Mouse (Mus musculus): ENCODE data around the gene Ahr. TPM values are rescaled to one million over a fixed set of nuclear protein-coding genes. Genes with fewer than 3 reads are reported as not detected.

Gene Ahr
- total and polyA plus RNA-seq, 3 experiments: 0.11 TPM; not detected in 2

DNA sequence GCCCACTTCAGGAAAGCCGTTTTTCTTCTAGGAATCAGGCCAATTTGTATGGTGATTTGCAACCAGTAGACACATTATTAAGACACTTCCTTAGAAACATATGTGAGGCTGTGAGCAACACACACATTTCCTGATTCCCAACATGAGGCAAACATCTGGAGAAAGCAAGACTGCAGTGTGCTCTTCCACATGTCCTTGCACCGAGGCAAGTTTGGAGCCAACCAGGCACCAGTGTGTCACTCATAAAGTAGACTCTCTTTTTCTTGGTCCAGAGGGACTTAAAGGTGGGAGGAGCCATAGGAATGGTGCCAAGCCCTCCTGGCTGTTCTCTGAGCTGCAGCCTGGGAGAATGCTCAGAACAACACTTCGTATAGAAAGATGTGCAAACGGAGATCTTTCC lies 39.6 kb downstream of the Ahr start:
- Histone ChIP-seq H3K36me3 (replicated peaks) (no peaks in the 10 kb centered on the region), H3K27me3 (ENCODE audit: insufficient read depth, low read length) (no peaks in the 10 kb centered on the region), H3K9me3 (replicated peaks) (peaks cover 10% of the 10 kb centered on the region), H3K4me1 (ENCODE audit: insufficient read depth, low read depth, low read length) (no peaks in the 10 kb centered on the region), H3K4me3 (ENCODE audit: low read depth, low read length) (no peak overlapping the region)
- no peak for DNase-seq (ENCODE audit: low spot score)
- no peak for TF ChIP-seq GATA2 (IDR thresholded peaks at IDR 0.05; ENCODE audit: borderline replicate concordance, low read depth, low read length)
- no peak for TF ChIP-seq GATA1 (IDR thresholded peaks at IDR 0.05; ENCODE audit: borderline replicate concordance, low read length)
- no peak for ATAC-seq (ENCODE audit: extremely low read depth, insufficient number of reproducible peaks, low FRiP score, poor library complexity, severe bottlenecking)

DNA sequence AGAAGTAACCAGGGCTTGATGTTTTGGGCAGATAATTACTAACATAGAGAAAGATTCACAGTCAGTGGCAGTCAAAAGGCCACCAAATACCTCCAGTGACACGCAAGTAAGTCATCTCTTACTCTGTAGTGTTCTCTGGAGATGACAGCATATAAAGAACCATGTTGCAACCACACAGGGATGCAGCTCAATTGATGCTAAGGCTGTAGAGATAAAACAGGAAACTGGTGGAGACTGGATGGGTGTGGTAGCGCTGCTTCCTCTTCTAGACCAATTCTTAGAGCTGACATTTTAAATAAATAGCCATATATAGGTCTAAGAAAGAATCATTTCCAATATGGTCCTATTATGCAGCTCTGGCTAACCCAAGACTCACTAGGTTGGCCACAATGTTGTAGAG lies 54.1 kb downstream of the Ahr start:
- no peaks in the 10 kb centered on the region for H3K27me3 ChIP-seq (ENCODE audit: insufficient read depth, low read length)
- no peaks in the 10 kb centered on the region for H3K36me3 ChIP-seq (replicated peaks)
- H3K4me3 ChIP-seq (ENCODE audit: low read depth, low read length): no peak overlapping the region
- no peak for ATAC-seq (ENCODE audit: extremely low read depth, insufficient number of reproducible peaks, low FRiP score, poor library complexity, severe bottlenecking)
- DNase-seq (ENCODE audit: low spot score): no peak
- H3K9me3 ChIP-seq (replicated peaks): peaks cover 8% of the 10 kb centered on the region
- no peak for TF ChIP-seq GATA2 (IDR thresholded peaks at IDR 0.05; ENCODE audit: borderline replicate concordance, low read depth, low read length)
- TF ChIP-seq GATA1 (IDR thresholded peaks at IDR 0.05; ENCODE audit: borderline replicate concordance, low read length): no peak
- no peak for TF ChIP-seq CTCF (IDR thresholded peaks at IDR 0.05; ENCODE audit: low read depth, low read length)
- TF ChIP-seq TAL1 (conservative IDR thresholded peaks at IDR 0.05; ENCODE audit: low read depth, low read length): no peak
- TF ChIP-seq POLR2AphosphoS5 (IDR thresholded peaks at IDR 0.05; ENCODE audit: insufficient replicate concordance, low read depth, low read length): no peak
- H3K4me1 ChIP-seq (ENCODE audit: insufficient read depth, low read depth, low read length): no peaks in the 10 kb centered on the region

DNA sequence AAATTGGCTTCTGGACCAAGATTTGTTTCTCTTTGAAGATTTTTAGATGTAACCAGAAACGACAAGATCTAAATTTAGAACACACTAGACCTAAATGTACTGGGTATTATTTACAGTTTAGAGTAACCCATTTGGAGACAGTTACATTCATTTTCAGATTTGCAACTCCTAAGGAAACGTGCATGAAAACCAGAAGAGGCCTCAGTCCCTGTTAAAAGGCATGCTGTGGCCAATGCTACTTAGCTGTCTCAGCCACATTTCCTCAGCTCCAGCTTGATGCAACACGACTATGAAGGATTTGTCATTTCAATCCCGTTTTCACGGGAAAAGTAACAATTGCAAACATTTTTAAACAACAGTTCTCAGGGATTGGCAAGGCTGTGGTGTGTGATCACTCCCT lies 55.9 kb downstream of the Ahr start:
- Histone ChIP-seq H3K9me3 (replicated peaks) (peaks cover 3% of the 10 kb centered on the region; the same call in 1 of the 2 replicates), H3K4me3 (ENCODE audit: low read depth, low read length) (no peak overlapping the region), H3K36me3 (replicated peaks) (no peaks in the 10 kb centered on the region), H3K4me1 (ENCODE audit: insufficient read depth, low read depth, low read length) (no peaks in the 10 kb centered on the region), H3K27me3 (ENCODE audit: insufficient read depth, low read length) (no peaks in the 10 kb centered on the region)
- DNase-seq (ENCODE audit: low spot score): no peak
- ATAC-seq (ENCODE audit: extremely low read depth, insufficient number of reproducible peaks, low FRiP score, poor library complexity, severe bottlenecking): no peak
- TF ChIP-seq GATA2 (IDR thresholded peaks at IDR 0.05; ENCODE audit: borderline replicate concordance, low read depth, low read length): no peak
- no peak for TF ChIP-seq CTCF (IDR thresholded peaks at IDR 0.05; ENCODE audit: low read depth, low read length)
- no peak for TF ChIP-seq GATA1 (IDR thresholded peaks at IDR 0.05; ENCODE audit: borderline replicate concordance, low read length)
- no peak for TF ChIP-seq POLR2AphosphoS5 (IDR thresholded peaks at IDR 0.05; ENCODE audit: insufficient replicate concordance, low read depth, low read length)
- no peak for TF ChIP-seq TAL1 (conservative IDR thresholded peaks at IDR 0.05; ENCODE audit: low read depth, low read length)

DNA sequence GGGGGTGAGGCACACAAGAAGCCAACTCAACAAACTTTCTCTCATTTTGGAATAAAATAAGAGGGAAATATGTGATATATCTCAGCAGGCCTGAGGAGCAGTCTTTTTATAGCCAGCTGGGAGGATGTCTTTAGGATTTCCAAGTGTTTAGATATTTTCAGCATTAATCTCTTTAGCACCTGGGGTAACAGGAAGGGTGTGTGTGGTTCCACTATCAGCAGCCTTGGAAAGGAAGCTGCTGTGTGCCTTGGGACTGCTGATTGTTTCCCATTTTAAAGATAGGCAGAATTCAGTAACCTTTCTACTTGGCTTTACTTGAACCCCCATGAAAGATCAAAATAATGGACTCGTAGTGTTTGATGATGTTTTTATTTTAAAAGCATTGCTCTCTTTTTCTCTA lies 71.4 kb downstream of the Ahr start:
- DNase-seq (ENCODE audit: low spot score): no peak
- Histone ChIP-seq H3K36me3 (replicated peaks) (no peaks in the 10 kb centered on the region), H3K27me3 (ENCODE audit: insufficient read depth, low read length) (no peaks in the 10 kb centered on the region), H3K4me3 (ENCODE audit: low read depth, low read length) (no peak overlapping the region), H3K9me3 (replicated peaks) (peaks cover 11% of the 10 kb centered on the region; the same call in 1 of the 2 replicates), H3K4me1 (ENCODE audit: insufficient read depth, low read depth, low read length) (no peaks in the 10 kb centered on the region)
- ATAC-seq (ENCODE audit: extremely low read depth, insufficient number of reproducible peaks, low FRiP score, poor library complexity, severe bottlenecking): no peak
- TF ChIP-seq GATA1 (IDR thresholded peaks at IDR 0.05; ENCODE audit: borderline replicate concordance, low read length) (no peak), GATA2 (IDR thresholded peaks at IDR 0.05; ENCODE audit: borderline replicate concordance, low read depth, low read length) (no peak), CTCF (IDR thresholded peaks at IDR 0.05; ENCODE audit: low read depth, low read length) (no peak), POLR2AphosphoS5 (IDR thresholded peaks at IDR 0.05; ENCODE audit: insufficient replicate concordance, low read depth, low read length) (no peak), TAL1 (conservative IDR thresholded peaks at IDR 0.05; ENCODE audit: low read depth, low read length) (no peak)

DNA sequence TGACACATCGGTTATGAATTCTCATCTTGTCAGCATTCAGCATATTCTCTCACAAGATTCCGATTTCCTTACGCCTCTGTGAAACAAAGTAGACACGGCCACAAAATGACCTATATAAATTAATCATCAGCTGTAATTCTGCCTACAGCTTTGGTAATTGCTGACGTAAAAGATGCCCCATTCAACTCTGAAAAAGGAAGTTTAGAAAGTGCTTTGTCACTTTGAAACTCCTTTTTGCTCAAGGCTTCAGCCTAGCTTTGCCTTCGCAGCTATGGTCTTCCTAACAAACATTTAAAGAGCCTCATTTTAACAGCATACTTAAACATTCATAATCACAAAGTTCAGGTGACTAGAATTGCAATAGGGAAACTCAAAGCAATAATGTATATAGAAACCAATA lies 72.2 kb downstream of the Ahr start:
- Histone ChIP-seq H3K4me3 (ENCODE audit: low read depth, low read length) (no peak overlapping the region), H3K9me3 (replicated peaks) (peaks cover 11% of the 10 kb centered on the region; the same call in 1 of the 2 replicates), H3K27me3 (ENCODE audit: insufficient read depth, low read length) (no peaks in the 10 kb centered on the region), H3K4me1 (ENCODE audit: insufficient read depth, low read depth, low read length) (no peaks in the 10 kb centered on the region), H3K36me3 (replicated peaks) (no peaks in the 10 kb centered on the region)
- ATAC-seq (ENCODE audit: extremely low read depth, insufficient number of reproducible peaks, low FRiP score, poor library complexity, severe bottlenecking) (no peak), DNase-seq (ENCODE audit: low spot score) (no peak)
- TF ChIP-seq TAL1 (conservative IDR thresholded peaks at IDR 0.05; ENCODE audit: low read depth, low read length): no peak
- no peak for TF ChIP-seq GATA1 (IDR thresholded peaks at IDR 0.05; ENCODE audit: borderline replicate concordance, low read length)
- no peak for TF ChIP-seq POLR2AphosphoS5 (IDR thresholded peaks at IDR 0.05; ENCODE audit: insufficient replicate concordance, low read depth, low read length)
- TF ChIP-seq GATA2 (IDR thresholded peaks at IDR 0.05; ENCODE audit: borderline replicate concordance, low read depth, low read length): no peak
- TF ChIP-seq CTCF (IDR thresholded peaks at IDR 0.05; ENCODE audit: low read depth, low read length): no peak

DNA sequence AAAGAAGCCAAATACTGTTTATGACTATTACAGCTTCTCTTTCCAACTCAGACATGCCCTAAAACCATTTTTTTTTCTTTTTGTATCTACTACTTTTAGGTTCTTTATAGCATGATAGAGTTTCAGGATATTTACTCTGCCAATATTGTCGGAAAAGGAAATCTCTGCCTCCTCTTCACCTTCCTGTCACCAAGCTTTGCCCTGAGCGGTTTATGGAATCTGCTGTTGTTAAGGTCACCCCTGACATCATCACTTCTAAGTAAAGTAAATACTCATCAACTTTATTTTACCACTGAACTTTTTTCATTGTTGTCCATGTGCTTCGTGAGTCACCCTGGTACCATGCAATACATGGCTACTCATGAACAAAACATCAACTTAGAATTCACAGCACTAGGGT lies 75.2 kb downstream of the Ahr start:
- Histone ChIP-seq H3K36me3 (replicated peaks) (no peaks in the 10 kb centered on the region), H3K4me1 (ENCODE audit: insufficient read depth, low read depth, low read length) (no peaks in the 10 kb centered on the region), H3K4me3 (ENCODE audit: low read depth, low read length) (no peak overlapping the region), H3K9me3 (replicated peaks) (peaks cover 15% of the 10 kb centered on the region), H3K27me3 (ENCODE audit: insufficient read depth, low read length) (no peaks in the 10 kb centered on the region)
- ATAC-seq (ENCODE audit: extremely low read depth, insufficient number of reproducible peaks, low FRiP score, poor library complexity, severe bottlenecking): no peak
- TF ChIP-seq GATA2 (IDR thresholded peaks at IDR 0.05; ENCODE audit: borderline replicate concordance, low read depth, low read length) (no peak), TAL1 (conservative IDR thresholded peaks at IDR 0.05; ENCODE audit: low read depth, low read length) (no peak)
- no peak for DNase-seq (ENCODE audit: low spot score)
